Mouse (Mus musculus): ENCODE measurements around the gene Phtf2.
"Not testable (repeated sequence)": the region's sequence is repeated elsewhere in the genome, so short reads cannot be mapped to it uniquely, and the experiment has no call there.

DNA sequence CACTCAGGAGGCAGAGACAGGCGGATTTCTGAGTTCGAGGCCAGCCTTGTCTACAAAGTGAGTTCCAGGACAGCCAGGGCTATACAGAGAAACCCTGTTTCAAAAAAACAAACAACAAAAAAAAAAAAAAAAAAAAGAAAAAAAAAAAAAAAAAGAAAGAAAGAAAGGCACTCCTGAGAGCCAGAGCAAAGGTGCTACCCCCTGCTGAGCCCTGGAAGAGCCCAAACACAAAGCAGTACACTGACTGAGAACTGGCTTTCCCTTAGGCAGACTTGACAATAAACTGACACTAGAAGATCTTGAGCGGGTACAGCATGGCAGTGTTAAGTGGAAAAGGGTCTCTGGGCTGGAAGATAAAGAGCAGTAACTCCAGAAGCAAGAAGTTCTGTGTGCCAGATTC lies 119.5 kb downstream of the Phtf2 start:
- not testable (repeated sequence) for TF ChIP-seq CTCF (IDR thresholded peaks at IDR 0.05); POLR2A (IDR thresholded peaks at IDR 0.05; ENCODE audit: insufficient read depth, low read depth, low read length)

All from heart, adult 2 months (tissue).